Mouse (Mus musculus) liver, embryonic 11.5 days (tissue): Measurements from ENCODE around the gene Rps3a1. TPM values are rescaled to one million over a fixed set of nuclear protein-coding genes. Genes with fewer than 3 reads are reported as not detected.
A peak's percentile ranks its signal among the peaks of the same experiment; 100 is the strongest.

Experiments
- ATAC-seq: fragments of 200-750 bp; cut with Nextera tagmentation; replicated peaks from 2 replicates; pipeline ENCODE4 v1.8.0; 2017; ENCODE audit warnings: moderate number of reproducible peaks, mild to moderate bottlenecking, moderate TSS enrichment, moderate library complexity; ENCODE audit not compliant: low FRiP score
- DNase-seq: peaks from one replicate; pipeline ENCODE4 v3.0.0-alpha.2; 2017; ENCODE audit warnings: low spot score
- H3K27ac ChIP-seq: fragments of 300-500 bp; sonication (generic); 2 replicates; pipeline ENCODE4 v1.5.1; 2014; ENCODE audit warnings: mild to moderate bottlenecking, low read depth, low read length, control low read depth
- H3K27me3 ChIP-seq: fragments of 300-500 bp; sonication (generic); replicated peaks from 2 replicates; pipeline ENCODE4 v1.6.1; 2014; ENCODE audit warnings: low read length, mixed read lengths; ENCODE audit not compliant: control insufficient read depth, insufficient read depth
- H3K36me3 ChIP-seq: fragments of 300-500 bp; sonication (generic); 2 replicates; pipeline ENCODE4 v1.6.1; 2014; ENCODE audit warnings: mild to moderate bottlenecking, low read length, moderate library complexity, mixed read lengths; ENCODE audit not compliant: control insufficient read depth, insufficient read depth
- H3K4me1 ChIP-seq: fragments of 300-500 bp; sonication (generic); replicated peaks from 2 replicates; pipeline ENCODE4 v1.6.1; 2014; ENCODE audit warnings: low read length, mixed read lengths; ENCODE audit not compliant: control insufficient read depth, insufficient read depth
- H3K4me2 ChIP-seq: fragments of 300-500 bp; sonication (generic); 2 replicates; pipeline ENCODE4 v1.6.1; 2014; ENCODE audit warnings: mild to moderate bottlenecking, control low read depth, moderate library complexity
- H3K4me3 ChIP-seq: fragments of 300-500 bp; sonication (generic); 2 replicates; pipeline ENCODE4 v1.5.1; 2014; ENCODE audit warnings: low read depth, low read length, control low read depth
- H3K9ac ChIP-seq: fragments of 300-500 bp; sonication (generic); 2 replicates; pipeline ENCODE4 v1.6.1; 2014; ENCODE audit warnings: low read depth, low read length, control low read depth
- H3K9me3 ChIP-seq: fragments of 300-500 bp; sonication (generic); 2 replicates; pipeline ENCODE4 v1.6.1; 2016; ENCODE audit warnings: low read length, inconsistent platforms, mixed read lengths; ENCODE audit not compliant: control insufficient read depth
- WGBS: fragments of 180-500 bp; shearing (Covaris S2); extraction: QIAGEN DNeasy Blood & Tissue Kit; methylation state at CpG from one replicate; pipeline ENCODE4 v1.1.7; 2014; 5-methylcytosine and 5-hydroxymethylcytosine counted together
- polyA plus RNA-seq: library from polyadenylated mRNA; unstranded; fragments of >200 nt; fragmentation: Nextera tagmentation; extraction: Ambion mirVana; gene quantifications from 2 replicates; pipeline ENCODE4 v1.2.1, GENCODE M21; 2014

Rps3a1 gene
- polyA plus RNA-seq, 1 experiment from 2014 or later, result 1,639 TPM

- peak overlapping the region; percentile 58 for H3K4me2 ChIP-seq
- H3K9ac ChIP-seq, result no peak overlapping the region; the same call in 1 of the 2 replicates
- WGBS, result 86% methylated on average over 6 of the region's 6 CpGs
- ATAC-seq (no peak), DNase-seq (no peak)
- no peak overlapping the region for H3K4me3 ChIP-seq
- no peak overlapping the region for H3K27ac ChIP-seq
- H3K27me3 ChIP-seq, result no peaks in the 10 kb centered on the region
- H3K4me1 ChIP-seq, result peaks cover 4% of the 10 kb centered on the region
- H3K9me3 ChIP-seq, result no peaks in the 10 kb centered on the region
- H3K36me3 ChIP-seq, result peaks cover 22% of the 10 kb centered on the region; the same call in 1 of the 2 replicates
Measured at GRCm38 (mm10) chr3:86143343-86143742, 841 bp upstream of the Rps3a1 start.

DNA sequence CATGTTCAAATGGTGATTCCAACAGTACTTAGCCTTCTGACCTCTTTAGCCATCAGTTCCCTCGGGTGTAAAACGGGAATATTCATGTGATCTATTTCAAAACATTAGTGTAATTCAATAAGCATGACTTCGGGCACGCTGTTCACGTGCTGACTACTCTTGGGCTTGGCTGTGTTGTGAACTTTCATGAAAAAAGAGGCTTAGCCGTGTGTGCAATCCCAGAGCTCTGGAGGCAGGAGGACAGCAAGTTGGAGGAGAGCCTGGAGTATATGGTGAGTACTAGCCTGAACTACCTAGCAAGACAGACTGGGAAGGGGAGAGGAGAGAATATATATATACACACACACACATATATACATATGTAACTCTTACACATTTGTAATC lies 424 bp upstream of the Rps3a1 start:
- ATAC-seq, result peak; percentile 15; the same call in 1 of the 2 replicates
- no peak for DNase-seq
- no peak overlapping the region for H3K27ac ChIP-seq
- peak overlapping the region; percentile 58 for H3K4me2 ChIP-seq
- H3K27me3 ChIP-seq, result no peaks in the 10 kb centered on the region
- peak overlapping the region; percentile 57; the same call in 1 of the 2 replicates for H3K9ac ChIP-seq
- H3K9me3 ChIP-seq, result no peaks in the 10 kb centered on the region
- 24% methylated on average over 6 of the region's 6 CpGs for WGBS
- H3K4me1 ChIP-seq, result peaks cover 4% of the 10 kb centered on the region
- peaks cover 26% of the 10 kb centered on the region; the same call in 1 of the 2 replicates for H3K36me3 ChIP-seq
- H3K4me3 ChIP-seq, result peak overlapping the region; percentile 74; the same call in 1 of the 2 replicates

DNA sequence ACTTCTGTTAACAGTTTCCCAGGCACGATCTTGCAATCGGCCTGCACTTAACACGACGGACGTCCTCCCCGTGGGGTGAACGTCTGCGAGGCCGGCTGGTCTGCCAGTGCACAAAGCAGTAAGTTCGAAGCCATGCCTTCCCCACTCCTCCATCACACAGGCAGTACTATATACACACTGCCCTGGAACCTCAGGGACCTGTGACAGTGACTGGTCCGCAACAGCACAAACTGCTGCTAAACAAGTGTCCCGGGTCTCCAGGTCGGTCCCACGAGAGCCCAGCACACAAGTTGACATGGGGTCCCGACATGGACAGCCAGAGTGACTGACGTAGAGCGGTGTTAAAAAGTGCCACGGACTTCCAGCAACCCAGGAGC lies 628 bp downstream of the Rps3a1 start:
- H3K27me3 ChIP-seq, result no peaks in the 10 kb centered on the region
- H3K4me1 ChIP-seq, result peaks cover 6% of the 10 kb centered on the region

GRCm38 (mm10) chr3:86141366-86141765 lies 1.1 kb downstream of the Rps3a1 start:
- H3K4me3 ChIP-seq, result peak overlapping the region; percentile 74
- H3K4me1 ChIP-seq, result peaks cover 7% of the 10 kb centered on the region
- peak overlapping the region; percentile 99 for H3K9ac ChIP-seq
- H3K36me3 ChIP-seq, result peaks cover 35% of the 10 kb centered on the region
- WGBS, result 6% methylated on average over 7 of the region's 7 CpGs
- no peaks in the 10 kb centered on the region for H3K27me3 ChIP-seq
- H3K9me3 ChIP-seq, result no peaks in the 10 kb centered on the region
- ATAC-seq (no peak), DNase-seq (no peak)
- peak overlapping the region; percentile 67 for H3K4me2 ChIP-seq
- peak overlapping the region; percentile 87 for H3K27ac ChIP-seq

More for the DNA sequence above, 628 bp downstream of the Rps3a1 start:
- peaks cover 35% of the 10 kb centered on the region for H3K36me3 ChIP-seq
- H3K9ac ChIP-seq, result peak overlapping the region; percentile 99
- peak overlapping the region; percentile 67 for H3K4me2 ChIP-seq
- peak overlapping the region; percentile 87 for H3K27ac ChIP-seq
- no peaks in the 10 kb centered on the region for H3K9me3 ChIP-seq
- peak overlapping the region; percentile 74 for H3K4me3 ChIP-seq
- peak; percentile 39 for ATAC-seq
- WGBS, result 0% methylated on average over 18 of the region's 18 CpGs
- no peak for DNase-seq

GRCm38 (mm10) chr3:86139660-86140059 lies 2.8 kb downstream of the Rps3a1 start:
- peak overlapping the region; percentile 74 for H3K4me3 ChIP-seq
- peaks cover 12% of the 10 kb centered on the region for H3K4me1 ChIP-seq
- H3K36me3 ChIP-seq, result peaks cover 41% of the 10 kb centered on the region
- H3K27me3 ChIP-seq, result no peaks in the 10 kb centered on the region
- ATAC-seq, result no peak
- 83% methylated on average over 4 of the region's 4 CpGs for WGBS
- no peak overlapping the region for H3K27ac ChIP-seq
- H3K9me3 ChIP-seq, result no peaks in the 10 kb centered on the region
- H3K9ac ChIP-seq, result no peak overlapping the region
- peak overlapping the region; percentile 67 for H3K4me2 ChIP-seq
- DNase-seq, result no peak

DNA sequence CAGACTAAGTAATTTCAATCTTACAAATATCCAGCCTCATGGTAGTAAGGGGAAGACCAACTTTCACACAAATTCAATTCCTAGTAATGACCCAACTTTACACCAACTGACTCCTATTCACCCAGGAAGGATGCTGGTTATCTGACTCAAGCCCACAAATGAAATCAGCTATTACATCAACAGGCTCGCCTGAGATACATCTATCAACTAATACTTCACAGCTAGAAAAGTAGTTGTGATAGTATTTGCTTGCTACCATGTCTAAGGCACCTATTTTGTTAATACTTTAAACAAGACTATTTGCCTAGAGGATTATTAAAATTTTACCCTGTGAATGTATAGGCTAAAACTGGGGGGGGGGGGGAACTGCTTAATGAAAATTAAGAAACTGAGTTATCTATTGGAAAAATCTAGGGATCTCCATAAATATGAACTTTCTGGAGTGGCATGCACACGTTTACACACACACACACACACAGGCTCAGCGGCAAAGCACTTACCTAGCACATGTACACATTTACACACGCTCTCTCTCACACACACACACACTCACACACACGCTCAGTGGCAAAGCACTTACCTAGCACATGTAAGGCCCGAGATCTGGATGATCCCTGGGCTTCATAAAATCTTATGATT lies 5.4 kb downstream of the Rps3a1 start:
- no peak overlapping the region for H3K4me2 ChIP-seq
- peaks cover 9% of the 10 kb centered on the region for H3K4me1 ChIP-seq
- no peak overlapping the region for H3K4me3 ChIP-seq
- H3K9me3 ChIP-seq, result no peaks in the 10 kb centered on the region
- no peak overlapping the region for H3K9ac ChIP-seq
- 84% methylated on average over 6 of the region's 6 CpGs for WGBS
- DNase-seq, result no peak
- ATAC-seq, result no peak
- H3K27ac ChIP-seq, result no peak overlapping the region
- no peaks in the 10 kb centered on the region for H3K27me3 ChIP-seq
- H3K36me3 ChIP-seq, result peaks cover 41% of the 10 kb centered on the region

DNA sequence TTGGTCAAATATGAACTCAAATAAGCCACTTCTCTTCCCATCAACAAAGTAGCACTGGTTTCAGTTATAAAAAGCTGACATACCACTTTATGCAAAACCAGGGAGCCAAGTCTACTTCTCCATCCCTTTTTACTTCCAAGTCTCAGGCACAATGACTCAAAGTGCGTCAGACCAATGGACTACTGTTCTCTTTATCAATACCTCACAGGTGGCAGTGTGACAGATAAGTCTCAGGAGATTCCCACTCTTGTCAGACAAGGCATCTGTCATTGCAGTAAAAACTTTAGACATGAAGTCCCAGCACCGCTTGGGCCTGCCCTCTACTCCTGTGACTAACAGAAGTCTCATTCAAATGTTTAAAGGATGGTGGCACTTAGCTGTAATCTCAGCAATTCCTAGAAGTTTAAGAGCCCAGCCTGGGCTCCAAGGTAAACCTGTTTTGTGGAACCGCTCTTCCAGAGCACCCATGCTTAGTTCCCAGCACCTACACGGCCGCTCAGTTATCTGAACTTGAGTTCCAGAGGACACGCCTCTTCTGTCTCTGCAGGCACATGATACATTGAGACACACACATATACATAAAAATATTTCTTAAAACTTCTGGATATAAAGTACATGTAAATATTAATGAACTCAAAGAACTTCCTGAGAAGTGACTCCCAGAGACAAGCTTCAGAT lies 6.5 kb downstream of the Rps3a1 start:
- DNase-seq (no peak), ATAC-seq (peak; percentile 75)
- Histone ChIP-seq H3K36me3 (peaks cover 37% of the 10 kb centered on the region), H3K4me2 (no peak overlapping the region), H3K9ac (no peak overlapping the region), H3K9me3 (no peaks in the 10 kb centered on the region), H3K4me3 (no peak overlapping the region), H3K4me1 (peaks cover 9% of the 10 kb centered on the region), H3K27me3 (no peaks in the 10 kb centered on the region), H3K27ac (no peak overlapping the region)
- 64% methylated on average over 6 of the region's 6 CpGs for WGBS

DNA sequence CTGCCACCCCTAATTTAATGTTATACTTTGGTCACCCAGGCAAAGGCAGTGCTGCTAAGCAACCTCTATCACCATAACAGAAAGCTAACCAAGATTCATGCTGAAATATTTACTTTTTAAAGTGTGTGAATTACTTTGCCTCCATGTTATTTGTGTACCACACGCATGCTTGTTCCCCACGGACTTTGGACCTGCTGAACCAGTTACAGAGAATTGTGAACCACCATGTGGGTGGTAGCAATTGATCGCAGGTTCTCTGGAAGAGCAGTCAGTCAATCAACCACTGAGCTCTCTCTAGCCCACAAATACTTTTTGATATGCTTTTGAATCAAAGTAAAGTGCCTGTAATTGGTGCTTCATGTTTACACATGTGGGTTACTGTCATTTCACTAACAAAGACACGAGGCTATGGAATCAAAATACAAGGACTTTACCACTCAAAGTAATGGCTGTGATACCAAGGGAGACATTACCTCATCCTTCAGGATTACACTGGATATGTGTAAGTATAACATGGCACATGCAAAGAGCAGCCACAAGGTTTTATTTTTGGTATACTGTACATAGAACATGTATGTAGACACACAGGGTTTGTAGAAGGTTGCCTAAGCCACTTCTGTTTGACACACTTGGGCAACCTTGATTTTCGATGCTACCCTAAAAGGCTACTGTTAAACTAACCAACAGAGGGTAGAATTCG lies 7.4 kb downstream of the Rps3a1 start:
- Histone ChIP-seq H3K9me3 (no peaks in the 10 kb centered on the region), H3K27me3 (no peaks in the 10 kb centered on the region), H3K9ac (no peak overlapping the region), H3K4me1 (peaks cover 9% of the 10 kb centered on the region), H3K4me3 (no peak overlapping the region), H3K27ac (no peak overlapping the region), H3K36me3 (peaks cover 32% of the 10 kb centered on the region), H3K4me2 (no peak overlapping the region)
- ATAC-seq (no peak), DNase-seq (no peak)
- 89% methylated on average over 6 of the region's 6 CpGs for WGBS
